Mouse (Mus musculus): ENCODE results near the gene Nomo1.

Nomo1 gene

DNA sequence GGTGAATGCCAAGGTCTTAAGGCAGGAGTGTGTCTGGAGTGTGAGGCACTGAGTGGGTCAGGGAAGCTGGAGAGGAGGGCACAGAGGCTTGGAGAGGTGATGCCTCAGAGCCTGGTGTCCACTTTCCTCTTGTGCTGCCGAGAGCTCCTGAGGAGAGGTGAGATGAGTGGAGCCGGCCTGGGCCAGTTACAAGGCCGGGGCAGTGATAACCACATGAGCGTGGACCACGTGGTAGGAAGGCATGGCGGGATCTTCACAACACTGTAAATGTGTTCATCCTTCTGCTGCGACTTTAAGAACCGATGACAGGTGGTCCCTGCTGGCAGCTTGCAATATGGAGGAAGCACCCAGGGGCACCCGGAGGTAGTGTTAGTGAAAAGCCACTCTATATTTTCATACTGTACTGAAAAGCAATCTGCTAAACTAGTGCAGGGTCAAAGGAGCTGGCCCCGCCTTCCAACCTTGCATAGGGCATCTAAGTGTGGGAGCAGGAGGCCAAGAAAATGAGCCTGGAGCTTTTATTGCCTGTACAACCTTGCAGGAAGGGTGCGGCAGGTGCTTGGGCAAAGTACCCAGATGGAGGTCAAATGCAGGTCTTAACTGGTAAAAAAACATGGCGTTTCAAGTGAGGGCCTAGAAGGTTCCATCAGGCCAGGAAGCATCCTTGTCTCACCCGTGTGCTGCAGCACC, 14.5 kb downstream of the Nomo1 start:
- no peak for DNase-seq

DNA sequence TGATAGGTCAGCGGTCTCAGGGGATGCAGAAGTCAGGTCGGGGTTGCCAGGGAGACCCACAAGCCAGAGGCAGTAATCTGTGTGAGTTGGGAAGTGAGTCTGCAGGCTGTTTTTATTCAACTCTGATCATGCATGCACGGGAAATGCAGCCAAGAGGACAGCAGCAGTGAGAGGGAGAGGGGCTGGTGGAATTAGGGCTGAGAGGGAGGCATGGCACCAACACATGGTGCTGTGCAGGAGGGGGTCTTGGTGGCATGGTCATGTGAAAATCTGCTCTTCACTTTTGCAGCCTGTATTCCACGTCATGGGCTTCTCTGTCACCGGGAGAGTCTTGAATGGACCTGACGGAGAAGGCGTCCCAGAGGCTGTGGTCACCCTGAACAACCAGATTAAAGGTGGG, 16.5 kb downstream of the Nomo1 start:
- DNase-seq: no peak

DNA sequence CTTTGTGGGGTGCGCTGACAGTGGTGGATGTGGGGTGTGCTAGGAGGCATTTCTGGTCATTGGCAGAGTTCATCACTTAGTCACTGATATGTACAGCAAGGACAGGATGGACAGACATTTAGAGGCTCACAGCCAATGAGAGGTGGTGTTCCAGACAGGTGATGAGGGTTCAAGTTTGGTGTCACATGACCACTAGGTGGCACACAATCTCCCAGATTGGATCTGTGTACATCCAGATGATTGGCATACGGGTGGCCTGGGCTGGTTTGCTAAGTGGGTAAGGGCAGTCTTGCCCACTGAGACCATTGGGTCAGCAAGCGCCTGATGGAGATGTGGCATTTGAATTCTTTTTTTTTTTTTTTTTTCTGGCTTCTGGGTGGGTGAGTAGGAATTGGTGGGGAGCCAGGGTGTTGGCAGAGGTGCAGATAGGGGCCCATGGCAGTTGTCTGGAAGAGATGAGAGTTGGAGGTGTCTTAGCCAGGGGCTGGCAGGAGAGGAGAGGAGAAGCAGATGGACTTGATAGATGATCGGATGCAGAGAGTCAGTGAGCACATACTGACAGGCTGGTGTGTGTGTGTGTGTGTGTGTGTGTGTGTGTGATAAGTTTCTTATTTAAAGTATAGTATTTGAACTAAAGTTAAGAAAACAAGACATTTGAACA, 18.8 kb downstream of the Nomo1 start:
- no peak for DNase-seq

DNA sequence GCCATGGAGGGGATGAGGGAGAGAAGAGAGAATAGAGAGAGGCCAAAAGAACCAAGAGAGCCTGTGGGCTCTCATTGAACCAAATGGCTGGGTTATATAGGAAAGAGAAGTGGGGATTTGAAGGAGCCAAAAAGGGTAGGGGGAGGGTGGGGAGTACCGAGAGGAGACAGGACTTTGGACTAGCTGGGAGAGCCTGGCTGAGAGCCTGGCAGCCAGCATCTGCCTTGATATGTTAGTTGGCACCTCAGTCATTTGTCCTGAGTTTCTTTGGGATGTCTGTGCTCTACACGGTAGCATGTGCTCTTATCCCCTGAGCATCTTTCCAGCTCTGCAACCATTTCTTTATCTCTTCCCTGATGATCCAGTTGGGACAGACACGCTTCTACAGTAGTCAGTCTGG, 20.1 kb downstream of the Nomo1 start:
- no peak for DNase-seq

DNA sequence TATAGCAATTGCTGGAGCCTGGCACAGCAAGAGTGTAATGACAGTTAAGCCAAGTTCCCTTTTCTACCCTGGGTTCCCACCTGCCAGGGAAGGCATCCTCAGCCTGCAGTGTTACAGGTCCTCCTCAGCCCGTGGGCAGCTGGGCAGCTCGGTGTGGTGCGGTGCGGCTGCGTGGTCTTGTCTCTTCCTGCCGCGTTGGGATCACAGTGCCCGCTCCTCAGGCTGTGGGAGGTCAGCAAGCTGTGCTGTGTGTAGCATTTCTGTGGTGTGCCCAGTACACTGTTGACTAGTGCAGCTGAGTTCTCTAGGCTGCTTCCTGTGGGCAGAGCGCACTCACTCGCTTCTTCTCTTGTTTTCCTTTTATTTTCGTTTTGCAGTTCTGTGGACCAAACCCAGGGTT, 25.4 kb downstream of the Nomo1 start:
- DNase-seq: no peak

DNA sequence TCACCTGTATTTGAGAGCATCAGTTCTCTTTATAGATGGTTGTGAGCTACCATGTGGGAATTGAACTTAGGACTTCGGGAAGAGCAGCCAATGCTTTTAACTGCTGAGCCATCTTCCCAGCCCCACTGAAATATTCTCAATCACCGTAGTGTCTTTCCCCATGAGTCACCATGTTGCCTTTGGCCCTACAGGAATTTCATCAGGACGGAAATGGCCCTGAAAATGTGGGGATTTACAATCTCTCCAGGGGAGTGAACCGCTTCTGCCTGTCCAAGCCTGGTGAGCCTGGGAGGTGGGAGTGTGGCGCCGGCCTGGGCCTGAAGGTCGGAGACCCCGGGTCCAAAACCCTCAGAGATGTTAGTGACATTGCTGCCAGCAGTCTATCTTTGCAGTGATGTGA, 27.2 kb downstream of the Nomo1 start:
- DNase-seq: no peak

DNA sequence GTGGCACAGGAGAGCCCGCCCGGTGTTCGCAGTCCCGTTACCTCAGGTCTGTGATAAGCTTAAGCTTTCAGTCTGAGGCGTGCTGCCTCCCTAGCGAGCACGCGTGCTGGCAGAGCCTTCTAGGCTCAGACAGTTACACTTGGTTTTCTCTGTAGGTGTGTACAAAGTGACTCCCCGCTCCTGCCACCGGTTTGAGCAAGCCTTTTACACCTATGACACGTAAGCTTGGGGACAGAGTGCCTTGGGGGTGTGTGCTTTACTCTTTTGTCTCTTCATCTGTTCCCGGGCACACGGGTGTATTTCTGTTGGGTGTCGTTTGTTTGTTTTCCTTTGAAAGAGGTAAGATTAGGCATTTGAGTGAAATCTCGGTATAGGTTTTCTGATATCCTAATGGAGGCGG, 28.1 kb downstream of the Nomo1 start:
- no peak for DNase-seq

DNA sequence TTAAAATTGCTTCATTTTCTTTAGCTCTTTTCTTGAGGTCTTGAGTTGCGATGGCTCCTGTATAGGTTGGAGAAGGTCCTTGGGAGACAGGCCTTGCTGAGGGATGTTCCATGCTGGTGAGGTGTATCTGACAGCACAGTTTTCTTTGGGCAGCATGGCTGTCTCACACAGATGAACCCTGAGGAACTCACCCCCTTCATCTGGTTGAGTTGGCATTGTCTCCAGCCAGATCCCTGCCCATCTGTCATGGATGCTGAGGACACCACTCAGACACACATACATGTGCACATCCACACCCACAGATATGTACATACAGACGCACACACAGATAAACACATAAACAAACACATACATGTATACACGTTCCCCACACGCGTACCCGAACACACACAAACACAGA, 29.8 kb downstream of the Nomo1 start:
- DNase-seq: no peak

DNA sequence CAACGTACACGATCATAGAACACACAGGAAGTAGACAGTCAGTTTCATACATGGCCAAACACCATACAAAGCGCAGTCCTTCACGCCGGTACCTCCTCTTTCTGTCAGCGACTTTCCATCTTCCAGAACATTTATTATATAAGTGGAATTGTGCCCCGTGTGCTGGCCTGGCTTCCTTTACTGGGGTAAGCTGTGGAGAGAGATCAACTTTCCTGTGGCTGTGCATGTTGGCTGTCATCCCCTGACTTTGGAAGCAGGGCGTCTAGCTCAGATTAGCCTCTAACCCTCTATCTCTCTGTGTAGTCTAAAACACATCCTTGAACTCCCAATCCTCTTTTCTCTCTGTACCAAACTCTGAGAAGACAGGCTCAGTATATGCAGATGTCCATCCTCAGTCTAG, 35.3 kb downstream of the Nomo1 start:
- no peak for DNase-seq

DNA sequence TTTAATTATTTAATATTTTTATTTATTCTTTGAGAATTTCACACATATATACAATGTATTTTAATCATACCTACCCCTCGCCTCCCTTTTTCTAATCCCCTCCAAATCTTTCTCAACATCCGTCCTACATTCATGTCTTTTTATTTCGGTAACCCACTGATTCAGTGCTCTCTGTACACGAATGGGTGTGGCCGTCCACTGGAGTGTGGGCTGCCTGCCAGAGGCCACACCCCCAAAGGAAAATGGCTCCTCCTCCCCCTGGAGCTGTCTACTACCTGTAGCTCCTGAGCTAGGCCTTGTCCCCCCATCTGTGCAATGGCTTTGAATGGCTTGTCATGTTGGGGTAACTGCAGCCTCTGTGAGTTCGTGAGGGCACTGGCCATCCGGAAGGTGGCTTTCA, 43.3 kb downstream of the Nomo1 start:
- DNase-seq: no peak

DNA sequence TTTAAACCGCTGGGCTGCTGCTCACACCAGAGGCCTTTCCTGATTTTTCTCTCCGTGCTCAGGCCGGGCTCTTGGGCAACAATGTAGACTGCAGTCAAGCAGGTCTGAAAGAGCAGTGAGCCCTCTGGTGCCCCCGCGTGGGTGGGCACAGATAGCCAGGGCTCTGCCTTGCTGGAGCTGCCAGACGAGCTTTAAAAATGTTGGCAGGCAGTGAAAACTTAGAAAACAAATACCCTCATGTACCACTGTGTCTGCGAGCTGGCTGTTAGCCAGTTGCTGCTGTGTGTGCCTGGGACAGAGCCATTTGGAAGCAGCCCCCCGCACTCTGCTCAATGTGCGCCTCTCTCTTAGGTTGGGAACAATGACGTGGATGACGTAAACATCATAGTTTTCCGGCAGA, 44.2 kb downstream of the Nomo1 start:
- DNase-seq: no peak

DNA sequence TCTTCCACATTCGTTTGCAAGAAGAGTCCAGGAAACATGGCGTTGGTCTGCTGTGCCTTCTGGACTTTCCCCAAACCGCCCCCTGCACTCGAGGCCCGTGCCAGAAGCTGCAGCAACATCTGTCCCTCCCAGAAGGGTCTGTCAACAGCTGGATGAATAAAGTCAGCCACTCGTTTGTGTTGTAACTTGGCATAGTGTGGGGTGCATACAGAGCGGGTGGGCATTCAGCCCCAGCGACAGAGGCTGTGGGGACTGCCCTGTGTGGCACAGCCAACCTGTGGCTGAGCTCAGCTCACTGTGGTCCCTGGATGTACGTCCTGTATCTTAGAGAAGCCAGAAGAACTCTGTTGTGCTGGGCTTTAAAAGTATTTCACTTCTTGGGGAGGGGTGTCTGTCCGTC, 50.5 kb downstream of the Nomo1 start:
- no peak for DNase-seq

DNA sequence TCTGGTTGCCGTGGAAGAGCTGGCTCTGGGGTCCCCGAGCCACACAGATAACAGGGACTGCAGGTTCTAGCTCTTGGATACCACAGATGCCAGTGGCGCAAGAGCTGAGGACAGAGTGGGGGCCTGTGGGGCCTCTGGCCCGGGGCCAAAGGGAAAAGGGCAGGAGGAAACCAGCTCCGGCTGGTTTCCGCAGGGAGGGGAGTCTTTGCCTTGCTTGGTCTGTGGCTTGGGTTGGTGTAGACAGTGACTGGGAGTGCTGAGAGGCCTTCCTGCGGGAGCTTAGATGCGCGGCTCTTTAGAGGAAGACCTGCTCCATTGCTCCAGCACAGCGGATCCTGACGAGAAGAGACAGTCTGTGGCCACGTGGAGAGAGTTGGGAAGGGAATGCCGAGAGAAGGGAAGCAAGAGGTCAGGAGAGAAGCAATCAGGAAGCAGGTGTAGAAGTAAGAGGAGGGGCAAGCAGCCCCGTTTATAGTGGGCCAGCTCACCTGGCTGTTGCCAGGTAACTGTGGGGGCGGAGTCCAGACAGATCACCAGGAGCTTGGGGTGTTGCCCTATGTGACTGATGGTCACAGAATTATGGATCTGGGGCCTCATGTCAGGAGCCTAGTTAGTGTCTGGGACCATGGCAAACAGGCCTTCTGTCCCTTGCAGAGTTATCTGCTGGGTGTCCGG, 51.5 kb downstream of the Nomo1 start:
- no peak for DNase-seq

DNA sequence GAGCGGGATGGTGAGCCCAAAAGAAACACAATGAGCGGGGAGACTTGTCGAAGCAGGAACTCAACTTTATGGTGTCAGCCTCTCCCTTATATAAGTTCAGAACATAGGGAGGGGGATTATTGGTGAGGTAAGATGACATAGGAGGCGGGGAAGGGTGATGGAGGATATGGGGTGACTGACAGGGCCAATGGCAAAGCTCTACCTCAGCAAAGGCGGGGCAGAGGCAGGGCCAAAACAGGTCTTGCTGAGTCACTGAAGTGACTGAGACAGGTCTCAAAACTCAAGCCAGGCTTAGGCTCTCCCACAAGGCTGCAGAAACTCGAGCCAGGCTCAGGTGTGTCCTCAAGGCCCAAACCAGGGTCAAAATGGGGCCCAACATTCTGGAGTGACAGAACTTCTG, 52.9 kb downstream of the Nomo1 start:
- no peak for DNase-seq

DNA sequence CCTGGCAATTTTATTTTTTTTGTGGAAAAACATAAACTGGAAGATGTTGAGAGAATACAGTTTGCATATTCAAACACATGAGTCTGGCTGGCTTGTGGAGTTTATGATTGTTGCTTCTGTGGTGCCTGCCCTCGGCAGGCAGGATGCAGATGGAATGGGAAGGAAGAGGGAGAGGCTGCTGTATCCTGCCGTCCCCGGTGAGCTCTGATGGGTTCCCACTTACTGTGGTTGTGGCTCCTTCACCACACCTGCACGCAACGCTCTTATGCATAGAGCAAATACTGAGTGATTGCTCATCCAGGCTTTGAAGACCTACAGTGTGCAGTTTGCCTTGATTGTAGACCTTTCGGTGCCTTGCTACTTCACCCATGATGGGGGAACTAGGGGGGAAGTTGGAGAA, 54.7 kb downstream of the Nomo1 start:
- no peak for DNase-seq

DNA sequence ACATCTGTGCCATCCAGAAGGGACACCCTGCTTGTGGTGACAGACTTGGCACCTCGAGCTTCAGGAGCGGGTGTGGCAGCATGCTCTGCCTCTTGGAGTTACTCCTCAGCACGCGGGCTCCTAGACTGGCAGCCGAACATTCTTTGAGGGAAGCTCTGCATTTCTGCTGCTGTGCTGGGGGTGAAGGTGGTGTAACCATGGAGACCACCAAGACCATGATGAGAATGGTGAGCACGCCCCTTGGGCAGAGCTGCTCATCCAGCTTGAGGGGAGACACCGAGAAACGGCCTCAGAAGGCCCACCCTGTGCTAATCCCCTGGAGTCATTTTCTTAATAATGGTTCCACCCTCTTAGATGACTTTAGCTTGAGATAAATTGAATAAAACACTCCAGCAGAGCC, 59.3 kb downstream of the Nomo1 start:
- no peak for DNase-seq

DNA sequence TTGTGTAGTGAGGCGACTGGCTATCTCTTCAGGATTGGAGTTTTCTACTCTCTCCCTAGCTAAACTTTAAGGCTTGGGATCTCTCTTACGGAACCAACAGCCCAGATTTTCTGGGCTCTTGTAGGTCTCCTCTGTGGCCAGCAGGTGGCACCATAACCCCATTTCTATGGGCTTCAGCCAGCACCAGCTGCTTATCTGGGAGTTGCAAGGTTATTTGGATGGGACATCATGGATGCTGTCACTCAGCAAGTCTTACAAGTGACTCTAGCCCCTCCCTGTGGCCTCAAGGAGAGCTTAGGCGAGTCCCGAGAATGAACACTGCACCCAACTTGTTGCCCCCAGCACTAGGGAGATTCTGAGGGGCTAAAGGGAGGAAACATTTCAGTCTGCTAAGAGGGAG, 62.6 kb downstream of the Nomo1 start:
- peak; percentile 69 for DNase-seq

DNA sequence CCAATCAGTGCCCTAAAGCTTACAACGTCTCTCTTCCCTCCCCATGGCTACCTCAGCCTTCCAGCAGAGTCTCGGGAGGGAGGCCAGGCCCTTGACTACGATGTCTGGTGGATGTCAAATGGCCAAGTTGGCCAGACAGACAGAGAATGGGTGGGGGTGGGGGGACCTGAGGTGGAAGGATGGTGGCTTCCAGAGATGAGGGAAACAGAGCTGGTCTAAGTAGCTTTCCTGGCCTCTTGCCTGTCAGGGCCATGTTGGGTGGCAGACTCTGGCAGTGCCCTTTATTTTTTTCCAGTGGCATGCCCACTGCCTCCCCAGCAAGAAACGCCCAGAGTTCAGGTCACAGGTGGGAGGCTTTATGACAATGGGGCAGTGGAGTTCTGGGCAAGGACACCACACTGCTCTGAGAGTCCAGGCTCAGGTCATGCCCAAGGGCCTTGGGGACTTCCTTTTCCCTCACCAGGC, 63.9 kb downstream of the Nomo1 start:
- no peak for DNase-seq

DNA sequence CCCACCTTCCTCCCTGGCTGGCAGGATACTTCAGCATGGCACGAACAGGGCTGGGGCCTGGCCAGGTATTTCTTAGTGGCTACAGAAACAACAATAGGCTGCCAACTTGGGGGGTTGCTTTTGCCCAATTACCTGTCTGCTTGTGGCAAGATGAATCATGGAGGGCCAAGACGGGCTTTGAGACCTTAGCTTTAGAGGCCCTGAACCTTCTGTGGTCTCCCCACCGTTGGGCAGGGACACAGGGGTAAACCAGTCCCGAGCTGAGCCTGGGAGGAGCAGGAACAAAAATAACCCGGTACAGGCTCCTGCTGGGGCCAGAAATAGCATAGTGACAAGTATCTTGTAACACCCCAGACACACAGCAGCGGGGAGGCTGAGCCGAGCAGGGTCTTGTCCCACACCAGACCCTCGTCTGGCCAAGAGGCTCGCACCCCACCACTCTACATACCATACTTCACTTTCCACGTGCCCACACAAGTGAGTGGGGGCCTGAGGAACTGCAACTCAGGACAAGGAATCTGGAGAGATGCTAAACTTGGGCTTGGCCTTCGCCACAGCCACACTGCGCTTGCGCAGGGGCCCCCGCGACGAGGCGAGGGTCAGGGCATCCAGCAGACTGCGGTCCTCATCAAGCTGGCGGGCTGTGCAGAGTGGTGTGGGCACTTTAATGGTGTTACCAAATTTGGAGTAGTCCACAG, 64.9 kb downstream of the Nomo1 start:
- DNase-seq: peak; percentile 42

DNA sequence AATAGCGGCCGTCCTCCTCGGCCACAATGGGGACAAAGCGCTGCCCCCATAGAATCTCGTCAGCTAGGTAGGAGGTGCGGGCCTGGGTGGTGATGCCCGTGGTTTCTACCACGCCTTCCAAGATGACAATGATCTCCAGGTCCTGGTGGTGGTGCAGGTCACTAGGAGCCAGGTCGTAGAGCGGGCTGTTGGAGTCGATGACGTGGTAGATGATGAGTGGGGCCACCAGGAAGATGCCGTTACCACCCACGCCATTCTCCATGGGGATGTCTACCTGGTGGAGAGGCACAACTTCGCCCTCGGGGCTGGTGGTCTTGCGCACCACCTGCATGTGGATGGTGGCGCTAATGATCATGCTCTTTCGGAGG, 65.4 kb downstream of the Nomo1 start:
- DNase-seq: no peak

DNA sequence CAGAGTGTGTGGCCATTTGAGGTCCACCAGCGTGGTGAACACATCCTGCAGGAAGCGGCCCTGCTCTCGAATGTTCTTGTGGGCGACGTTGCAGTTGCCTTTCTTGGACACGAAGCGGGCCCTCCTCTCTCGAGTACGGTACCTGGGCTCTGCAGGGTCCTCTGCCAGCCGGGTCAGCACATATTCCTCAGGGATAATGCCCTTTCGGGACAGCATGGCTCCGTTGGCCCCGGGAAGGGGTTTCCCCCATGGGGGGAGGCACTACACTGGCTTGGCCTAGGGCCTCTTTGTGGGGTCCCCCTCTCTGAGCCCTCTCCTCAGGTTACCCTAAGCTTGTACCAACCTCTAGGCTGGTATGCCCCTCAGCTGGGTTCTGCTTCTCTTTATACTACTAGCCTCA, 66.2 kb downstream of the Nomo1 start:
- DNase-seq: no peak

DNA sequence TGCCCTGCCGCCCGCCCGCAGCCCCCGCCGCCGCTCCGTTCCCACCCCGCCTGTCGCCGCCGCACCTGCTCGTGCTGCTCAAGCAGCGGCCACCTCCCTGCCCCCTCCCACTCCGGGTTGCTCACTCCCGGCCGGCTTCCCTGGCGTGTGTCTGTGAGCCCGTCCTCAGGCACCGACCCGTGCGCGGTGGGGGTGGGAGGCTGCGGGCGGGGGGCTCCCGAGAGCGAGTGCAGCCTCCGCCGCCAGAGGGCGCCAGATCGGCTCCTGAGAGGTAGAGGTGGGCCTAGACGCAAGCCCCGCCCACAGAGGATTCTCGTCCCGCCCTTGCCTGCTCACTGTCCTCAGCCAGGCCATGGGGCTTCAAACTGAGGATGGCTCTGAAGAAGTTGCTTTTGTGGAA, 67.1 kb downstream of the Nomo1 start, which contains the start of gene Kcnj11:
Gene Kcnj11 (minus strand): TSS at position 202 of the 400 bp plus-strand sequence.
- DNase-seq: peak; percentile 81

DNA sequence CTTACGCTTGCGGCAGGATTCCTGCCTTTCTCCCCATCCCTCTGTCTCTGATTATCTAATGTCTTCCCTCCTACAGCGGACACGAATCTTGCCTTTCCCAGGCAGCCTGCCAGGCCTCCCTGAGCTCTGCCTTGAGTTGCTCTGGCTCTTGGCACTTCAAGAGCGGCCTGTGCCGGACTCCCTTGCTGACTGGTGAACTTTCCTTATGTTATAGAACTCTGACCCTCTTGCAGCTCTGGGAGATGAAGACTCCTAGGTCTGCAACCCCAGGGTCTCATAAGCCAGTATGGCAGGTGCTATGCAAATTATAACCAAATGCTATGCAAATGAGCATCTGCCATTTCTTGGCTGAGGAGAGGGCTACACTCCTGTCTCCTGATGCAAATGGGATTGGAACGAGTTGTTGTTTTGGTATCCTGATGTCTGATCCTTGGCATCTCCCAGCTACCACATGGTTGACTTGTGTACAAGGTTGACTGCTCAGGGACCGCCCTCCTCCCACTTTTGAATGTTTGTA, 69.6 kb downstream of the Nomo1 start:
- DNase-seq: peak; percentile 76

DNA sequence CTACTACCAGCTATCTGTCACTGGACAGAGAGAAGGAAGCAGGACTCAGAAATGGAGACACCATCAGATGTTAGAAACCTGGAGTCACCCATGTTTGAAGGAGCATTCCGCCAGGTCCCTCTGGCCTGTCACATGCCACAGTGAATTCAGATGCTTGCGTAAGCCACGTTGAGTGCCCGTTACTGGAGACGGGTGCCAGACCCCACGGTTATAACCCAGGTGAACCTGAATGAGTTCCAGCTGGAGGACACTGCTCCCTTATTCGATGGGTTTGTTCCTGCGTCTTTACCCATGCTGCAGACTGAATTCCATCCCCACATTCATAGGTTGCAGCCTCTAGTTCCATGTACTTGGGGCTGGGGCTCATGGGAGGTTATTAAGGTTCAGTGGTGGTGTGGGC, 70.3 kb downstream of the Nomo1 start:
- no peak for DNase-seq
